Mouse (Mus musculus): ENCODE measurements at regions not wholly inside any gene's neighbourhood (a gene's known extent, or its start where the extent isn't known, plus 50 kb on each side); places are given as distances from the start of the nearest gene placed in this dataset.

DNA sequence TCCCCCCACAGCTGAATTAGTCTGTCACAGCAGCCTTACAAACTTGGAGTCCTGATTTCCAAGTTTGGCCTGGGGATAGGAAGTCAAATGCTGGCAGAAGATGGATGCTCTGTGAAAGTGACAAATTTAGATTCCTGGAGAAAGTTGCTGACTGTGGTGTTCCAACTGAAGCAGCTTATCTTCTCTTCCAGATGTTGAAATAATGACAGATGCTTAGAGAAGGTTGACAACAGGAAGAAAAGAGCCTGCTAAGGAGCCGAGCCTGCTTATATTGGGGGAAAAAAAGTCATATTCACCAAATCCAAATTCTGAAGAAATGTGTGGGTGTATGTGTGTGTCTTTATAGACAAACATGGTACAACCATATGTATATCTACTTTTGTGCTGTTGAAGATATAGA is 1380.4 kb upstream of the Cdh8 start:
- DNase-seq (ENCODE audit: low spot score), result no peak

DNA sequence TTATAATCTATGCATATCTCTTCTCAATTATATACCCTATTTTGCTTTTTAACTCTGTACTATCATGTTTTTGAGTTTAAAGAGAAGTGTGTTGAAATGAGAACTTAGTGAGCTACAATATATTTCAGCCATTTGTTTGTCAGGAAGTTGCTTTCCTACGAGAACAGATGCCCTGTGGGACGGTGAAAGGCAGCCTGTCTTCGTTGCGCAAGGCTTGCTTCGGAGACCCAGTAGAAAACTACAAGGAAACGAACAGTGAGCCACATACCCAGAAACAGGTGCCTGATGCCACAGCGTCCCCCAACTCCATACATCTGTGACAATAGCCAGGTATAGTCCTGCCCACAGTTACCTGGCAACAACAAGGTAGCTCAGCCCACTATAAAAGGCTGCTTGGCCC is 1377.7 kb upstream of the Cdh8 start:
- DNase-seq (ENCODE audit: low spot score), result no peak

DNA sequence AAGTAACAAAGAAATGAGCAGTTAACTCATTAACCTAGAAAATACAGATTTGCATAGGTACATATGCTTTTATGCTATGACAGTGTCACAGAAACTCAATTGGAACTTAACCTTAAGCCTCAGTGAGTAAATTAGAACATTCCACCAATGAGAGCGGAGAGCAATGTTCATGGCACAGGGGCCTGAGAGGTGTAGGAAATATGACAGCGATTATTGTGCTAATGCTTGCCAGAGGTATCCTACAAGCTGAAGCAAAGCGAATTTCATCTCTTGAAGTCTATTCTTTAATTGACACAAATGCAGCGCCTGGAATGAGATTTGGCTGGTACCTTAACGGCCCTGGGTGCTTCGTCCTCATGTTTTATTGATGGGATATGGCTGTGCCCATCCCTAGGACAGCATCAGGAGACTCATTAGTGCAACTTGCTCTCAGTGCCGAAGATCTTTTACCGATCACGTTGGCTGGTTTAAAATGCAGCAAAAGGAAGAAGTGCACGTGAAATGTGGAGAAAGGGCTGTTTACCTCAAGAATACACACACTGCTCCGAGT is 1374.4 kb upstream of the Cdh8 start:
- no peak for DNase-seq (ENCODE audit: low spot score)

DNA sequence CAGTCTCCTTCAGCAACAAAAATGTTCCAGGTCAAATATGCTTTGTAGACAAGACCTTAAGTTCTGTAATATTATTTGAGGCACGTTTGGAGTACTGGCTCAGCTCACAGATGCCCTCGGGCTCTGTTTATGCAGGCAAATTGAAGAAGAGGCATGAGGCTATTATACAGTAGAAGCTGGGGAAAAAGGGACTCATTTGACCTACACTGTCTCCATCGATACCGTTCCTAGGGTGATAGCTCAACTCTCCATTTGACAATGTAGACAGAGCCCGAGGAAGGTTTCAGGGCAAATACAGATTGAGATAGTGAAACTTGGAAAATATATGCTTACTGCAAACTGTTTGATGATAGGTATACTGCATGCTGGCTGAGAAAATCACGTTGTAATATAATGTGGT is 1371.9 kb upstream of the Cdh8 start:
- DNase-seq (ENCODE audit: low spot score), result no peak

GRCm38 (mm10) chr8:100772742-100773370 is 1356.6 kb upstream of the Cdh8 start:
- DNase-seq (ENCODE audit: low spot score), result peak; percentile 32

DNA sequence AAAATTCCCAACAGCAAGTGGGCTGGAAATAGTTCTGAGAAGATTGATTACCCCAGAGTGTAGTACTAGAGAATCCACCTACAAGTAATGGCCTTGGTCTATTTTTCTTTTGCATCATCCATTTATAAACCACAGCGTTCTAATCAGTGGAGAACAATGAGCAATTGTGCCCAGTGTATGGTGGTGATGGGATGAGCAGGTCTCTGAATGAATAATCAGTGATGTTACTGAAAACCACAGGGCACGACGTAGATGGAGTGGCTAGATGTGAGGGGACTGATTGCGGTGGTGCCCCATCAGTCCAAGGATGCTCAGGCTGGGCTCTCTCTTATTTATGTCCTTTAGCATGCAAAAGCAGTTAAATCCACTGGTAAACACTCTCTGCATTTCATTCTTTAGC is 1353.3 kb upstream of the Cdh8 start:
- no peak for DNase-seq (ENCODE audit: low spot score)

- DNase-seq (ENCODE audit: low spot score), result no peak
Measured at GRCm38 (mm10) chr8:100733927-100734326, 1317.7 kb upstream of the Cdh8 start.

GRCm38 (mm10) chr8:100702365-100702764 is 1286.1 kb upstream of the Cdh8 start:
- no peak for DNase-seq (ENCODE audit: low spot score)

- DNase-seq (ENCODE audit: low spot score), result no peak
Measured at GRCm38 (mm10) chr8:100695043-100695442, 1278.8 kb upstream of the Cdh8 start.

DNA sequence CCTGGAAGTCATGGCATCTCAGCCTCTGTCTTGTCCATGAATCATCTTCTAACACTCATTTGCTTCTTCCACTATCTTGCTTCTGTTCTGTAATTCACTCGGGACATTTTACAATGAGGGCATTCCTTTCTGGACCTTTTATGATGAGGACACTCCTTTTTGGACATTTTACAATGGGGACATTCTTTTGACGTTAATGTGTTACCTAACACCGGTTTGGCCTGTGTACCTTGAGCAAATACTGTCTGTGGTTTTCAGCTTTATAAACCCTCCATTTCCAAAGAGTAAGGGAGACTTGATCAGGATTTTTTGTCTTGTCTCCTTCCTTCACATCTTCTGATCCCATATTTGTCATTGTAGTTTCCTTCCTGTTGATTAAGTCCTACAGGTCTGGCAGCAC is 1262.3 kb upstream of the Cdh8 start:
- no peak for DNase-seq (ENCODE audit: low spot score)

All from ovary, postnatal 14 days (tissue).